11 mouse cellular contexts compared by ENCODE assay signal in genomic region chr6:32402560-32403235, GRCm38 (mm10).
DNase-seq lines count a peak whose midpoint lies in the region; ATAC-seq lines count a peak whose summit lies in the region.
"Had no signal": no experiment of that assay in that cellular context is flagged by ENCODE, and none has a peak within 500 bp of the region (broad histone marks: within the 10 kb centered on the region; RNA-seq: fewer than 3 reads in every experiment).

No protein-coding gene starts in this region.

- no peak overlapping the region for H3K9ac ChIP-seq in hindbrain, embryonic 13.5 days
- no peak overlapping the region for H3K9ac ChIP-seq in neural tube, embryonic 15.5 days (replicated peaks)
- H3K9ac ChIP-seq in intestine, embryonic 16.5 days (ENCODE audit: low read depth, low read length), result no peak overlapping the region
- H3K9ac ChIP-seq: liver, postnatal 0 days had no signal

- peak; percentile 26 to 58 for DNase-seq in frontal cortex, postnatal 10 days (ENCODE audit: low spot score in 2 of 2)
- no peak for DNase-seq in frontal cortex, postnatal 25 days (ENCODE audit: low spot score in 2 of 2)
- DNase-seq in right cerebral cortex, postnatal 10 days (ENCODE audit: low spot score in 2 of 2), result peak; percentile 77 to 81
- no peak for DNase-seq in right cerebral cortex, postnatal 14 days
- DNase-seq in urinary bladder, postnatal 25 days (ENCODE audit: low spot score), result no peak
- DNase-seq: liver, postnatal 0 days; thymus, adult 18-20 months had no signal

- peak overlapping the region; percentile 55 for H3K27ac ChIP-seq in hindbrain, embryonic 13.5 days
- 0 out of 2 replicates have a peak overlapping the region, but pooled peaks have one; percentile 18 for H3K27ac ChIP-seq in neural tube, embryonic 15.5 days (replicated peaks)
- no peak overlapping the region for H3K27ac ChIP-seq in intestine, embryonic 16.5 days (ENCODE audit: low read length)

- H3K27me3 ChIP-seq in hindbrain, embryonic 13.5 days, result no peaks in the 10 kb centered on the region
- H3K27me3 ChIP-seq in neural tube, embryonic 15.5 days (replicated peaks), result no peaks in the 10 kb centered on the region
- no peaks in the 10 kb centered on the region for H3K27me3 ChIP-seq in intestine, embryonic 16.5 days (replicated peaks; ENCODE audit: control insufficient read depth, insufficient read depth, low read length)
- H3K27me3 ChIP-seq: Patski had no signal

- H3K4me1 ChIP-seq in hindbrain, embryonic 13.5 days (replicated peaks), result peaks cover 35% of the 10 kb centered on the region
- H3K4me1 ChIP-seq in neural tube, embryonic 15.5 days, result peaks cover 19% of the 10 kb centered on the region
- H3K4me1 ChIP-seq in intestine, embryonic 16.5 days (ENCODE audit: control insufficient read depth, insufficient read depth, low read length), result no peaks in the 10 kb centered on the region

- H3K4me2 ChIP-seq in hindbrain, embryonic 13.5 days, result no peak overlapping the region
- no peak overlapping the region for H3K4me2 ChIP-seq in neural tube, embryonic 15.5 days
- no peak overlapping the region for H3K4me2 ChIP-seq in intestine, embryonic 16.5 days (ENCODE audit: low read depth, low read length)

- 54% methylated on average over 3 of the region's 3 CpGs for WGBS in hindbrain, embryonic 13.5 days
- WGBS in neural tube, embryonic 15.5 days, result 47% methylated on average over 3 of the region's 3 CpGs
- WGBS in intestine, embryonic 16.5 days, result 62% methylated on average over 3 of the region's 3 CpGs

- no peaks in the 10 kb centered on the region for H3K36me3 ChIP-seq in hindbrain, embryonic 13.5 days
- no peaks in the 10 kb centered on the region for H3K36me3 ChIP-seq in neural tube, embryonic 15.5 days
- no peaks in the 10 kb centered on the region for H3K36me3 ChIP-seq in intestine, embryonic 16.5 days (ENCODE audit: control insufficient read depth, insufficient read depth, low read length)

- H3K4me3 ChIP-seq in hindbrain, embryonic 13.5 days, result no peak overlapping the region
- no peak overlapping the region for H3K4me3 ChIP-seq in neural tube, embryonic 15.5 days (replicated peaks)
- no peak overlapping the region for H3K4me3 ChIP-seq in intestine, embryonic 16.5 days (ENCODE audit: low read length)

- peak; percentile 86 for ATAC-seq in hindbrain, embryonic 13.5 days (ENCODE audit: low FRiP score)
- peak; percentile 82 for ATAC-seq in neural tube, embryonic 15.5 days (ENCODE audit: low FRiP score)
- ATAC-seq in intestine, embryonic 16.5 days, result no peak
- ATAC-seq: liver, postnatal 0 days; Patski had no signal

- no peaks in the 10 kb centered on the region for H3K9me3 ChIP-seq in hindbrain, embryonic 13.5 days
- no peaks in the 10 kb centered on the region for H3K9me3 ChIP-seq in neural tube, embryonic 15.5 days (replicated peaks)
- H3K9me3 ChIP-seq in intestine, embryonic 16.5 days (ENCODE audit: control insufficient read depth, low read length), result no peaks in the 10 kb centered on the region

Comparison
In these comparisons a context has a peak if more than half of its experiments do, and no peak if none do; other contexts are left out.
1. DNase-seq: peak in frontal cortex, postnatal 10 days (2 of 2) and right cerebral cortex, postnatal 10 days (2 of 2); none in frontal cortex, postnatal 25 days (0 of 2), right cerebral cortex, postnatal 14 days (single experiment) and urinary bladder, postnatal 25 days (single experiment).